Mouse (Mus musculus) CH12.LX (cell line): Measurements from ENCODE around the gene Gch1. TPM values are rescaled to one million over a fixed set of nuclear protein-coding genes. Genes with fewer than 3 reads are reported as not detected.
A peak's percentile ranks its signal among the peaks of the same experiment; 100 is the strongest.

Source experiments
- DNase-seq: peaks from one replicate; pipeline ENCODE4 v3.0.0-alpha.2; 2013; ENCODE audit errors: extremely low read depth
- H3K27ac ChIP-seq: 2 replicates; pipeline ENCODE4 v1.5.1; 2012; ENCODE audit warnings: low read depth, mild to moderate bottlenecking, control low read depth, moderate library complexity; ENCODE audit not compliant: insufficient read depth
- H3K27me3 ChIP-seq: replicated peaks from 2 replicates; pipeline ENCODE3; 2012; ENCODE audit warnings: inconsistent platforms
- H3K36me3 ChIP-seq, 2 experiments: replicated peaks in 1 of 2; 2 replicates each; pipeline versions ENCODE3 to v1.6.1; 2012; ENCODE audit warnings: inconsistent platforms in 1 of 2, low read length in 1 of 2, mild to moderate bottlenecking in 1 of 2, mixed read lengths in 1 of 2, moderate library complexity in 1 of 2; ENCODE audit not compliant: control insufficient read depth in 1 of 2, insufficient read depth in 1 of 2
- H3K4me1 ChIP-seq, 2 experiments: 2 replicates each; pipeline ENCODE4 v1.6.1; 2012; ENCODE audit warnings: inconsistent platforms in 1 of 2, moderate library complexity in 1 of 2; ENCODE audit not compliant: insufficient read depth in 2 of 2, control insufficient read depth in 1 of 2
- H3K4me2 ChIP-seq: 2 replicates; pipeline ENCODE4 v1.6.1; 2012; ENCODE audit warnings: low read depth, mild to moderate bottlenecking, control low read depth; ENCODE audit not compliant: poor library complexity, insufficient read depth, severe bottlenecking
- H3K4me3 ChIP-seq, 3 experiments: fragments of 150-350 bp in 1 of 3; sonication (generic) in 1 of 3; replicated peaks in 1 of 3; 2 replicates each; pipeline versions ENCODE3 to v1.5.1; 2011 to 2012; ENCODE audit warnings: low read depth in 2 of 3, low read length in 2 of 3, mild to moderate bottlenecking in 2 of 3, moderate library complexity in 2 of 3, control low read depth in 1 of 3, improper control_type of control experiment in 1 of 3, inconsistent platforms in 1 of 3, mixed read lengths in 1 of 3; ENCODE audit not compliant: poor library complexity in 1 of 3
- H3K79me2 ChIP-seq: replicated peaks from 2 replicates; pipeline ENCODE4 v1.6.1; 2012; ENCODE audit warnings: mild to moderate bottlenecking, moderate library complexity; ENCODE audit not compliant: control insufficient read depth, poor library complexity, insufficient read depth, severe bottlenecking; ENCODE audit errors: extremely low read depth
- H3K9ac ChIP-seq: 2 replicates; pipeline ENCODE4 v1.6.1; 2012; ENCODE audit warnings: low read depth, mild to moderate bottlenecking, control low read depth, moderate library complexity; ENCODE audit not compliant: insufficient read depth
- H3K9me3 ChIP-seq: replicated peaks from 2 replicates; pipeline ENCODE3; 2012; ENCODE audit warnings: low read length, inconsistent platforms, mixed read lengths
- BHLHE40 ChIP-seq: IDR thresholded peaks from 2 replicates; pipeline ENCODE4 v1.6.1; 2011; ENCODE audit warnings: mild to moderate bottlenecking, low read depth, low read length, improper control_type of control experiment
- JUN ChIP-seq: IDR thresholded peaks from 2 replicates; pipeline ENCODE4 v1.6.1; 2011; ENCODE audit warnings: low read depth, mild to moderate bottlenecking, low read length, improper control_type of control experiment, moderate library complexity; ENCODE audit not compliant: insufficient read depth
- MYC ChIP-seq: IDR thresholded peaks from 2 replicates; pipeline ENCODE4 v1.6.1; 2011; ENCODE audit warnings: low read depth, mild to moderate bottlenecking, improper control_type of control experiment, low read length
- PAX5 ChIP-seq: IDR thresholded peaks from 2 replicates; pipeline ENCODE4 v1.6.1; 2012; ENCODE audit warnings: low read length, inconsistent platforms, mixed read lengths
- SIN3A ChIP-seq: IDR thresholded peaks from 2 replicates; pipeline ENCODE4 v1.6.1; 2012; ENCODE audit warnings: low read length, improper control_type of control experiment, inconsistent platforms
- UBTF ChIP-seq: IDR thresholded peaks from 2 replicates; pipeline ENCODE4 v1.6.1; 2012; ENCODE audit warnings: low read depth, mild to moderate bottlenecking, inconsistent platforms, low read length, improper control_type of control experiment, moderate library complexity
- ZKSCAN1 ChIP-seq: IDR thresholded peaks from 2 replicates; pipeline ENCODE4 v1.6.1; 2012; ENCODE audit warnings: low read depth, inconsistent platforms, low read length, improper control_type of control experiment, borderline replicate concordance
- dilution Hi-C: fragments of 300-500 bp; cut with MboI; formaldehyde crosslinking; loops from 2 replicates; pipeline ENCODE4 v1.14.3; 2020; ENCODE audit warnings: low sequenced_read_pairs; ENCODE audit not compliant: extremely low pct_unique_long_range_greater_than_20kb, extremely low pct_ligation_motif_present
- in situ Hi-C: fragments of 300-500 bp; cut with MboI; formaldehyde crosslinking; loops from 3 replicates; pipeline ENCODE4 v1.14.3; 2019; ENCODE audit warnings: low sequenced_read_pairs, low pct_ligation_motif_present, low pct_unique_long_range_greater_than_20kb, mixed read lengths
- polyA plus RNA-seq: library from polyadenylated mRNA; unstranded; fragments of >175 nt; gene quantifications from 2 replicates; pipeline ENCODE4 v1.2.1, GENCODE M21; 2012; ENCODE audit warnings: low read depth; ENCODE audit not compliant: insufficient read length
- total RNA-seq, 2 experiments: library from RNA; depleted of rRNA; stranded (reverse); fragments of 300-350 nt in 1 of 2; fragments of >200 nt in 1 of 2; gene quantifications; 2 replicates each; pipeline ENCODE4 v1.2.3; 2012 to 2014

Gene Gch1
- total and polyA plus RNA-seq, 3 experiments, result 5.7 to 6.5 (median 5.7) TPM

DNA sequence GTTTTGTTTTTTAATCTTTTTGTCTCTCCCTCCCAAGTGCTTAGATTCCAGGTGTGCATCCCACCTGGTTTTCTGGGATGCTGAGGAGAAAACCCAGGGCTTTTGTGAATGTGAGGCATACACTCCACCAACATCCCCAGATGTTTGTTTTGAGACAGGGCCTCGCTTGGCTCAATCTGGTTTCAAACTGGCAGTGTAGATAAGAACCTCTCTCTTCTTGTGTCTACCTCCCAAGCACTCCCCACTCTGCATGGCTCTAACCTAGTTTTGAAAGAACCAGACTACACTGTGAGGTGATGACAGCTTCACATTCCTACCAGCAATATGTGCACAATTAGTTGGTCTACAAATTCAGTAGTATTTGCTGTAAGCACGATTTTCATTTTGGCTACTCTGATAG is 44.4 kb upstream of the Gch1 start:
- Histone ChIP-seq H3K36me3 (no peaks in the 10 kb centered on the region), H3K27ac (no peak overlapping the region), H3K27me3 (no peaks in the 10 kb centered on the region), H3K79me2 (no peaks in the 10 kb centered on the region), H3K9me3 (peaks cover 10% of the 10 kb centered on the region), H3K9ac (no peak overlapping the region), H3K4me3 (no peak overlapping the region), H3K4me1 (0 out of 4 replicates have a peak, but pooled peaks cover 0 to 2% of the 10 kb centered on the region in 2 experiments), H3K4me2 (no peak overlapping the region)
- dilution Hi-C loops, result no loop called here
- no peak for DNase-seq
- TF ChIP-seq JUN (no peak), PAX5 (no peak), MYC (no peak), ZKSCAN1 (no peak), SIN3A (no peak)
- in situ Hi-C loops, result loop anchor here (25.0 kb wide), 1 partner anchor 346 kb away; the partner anchor contains the start of gene Samd4

DNA sequence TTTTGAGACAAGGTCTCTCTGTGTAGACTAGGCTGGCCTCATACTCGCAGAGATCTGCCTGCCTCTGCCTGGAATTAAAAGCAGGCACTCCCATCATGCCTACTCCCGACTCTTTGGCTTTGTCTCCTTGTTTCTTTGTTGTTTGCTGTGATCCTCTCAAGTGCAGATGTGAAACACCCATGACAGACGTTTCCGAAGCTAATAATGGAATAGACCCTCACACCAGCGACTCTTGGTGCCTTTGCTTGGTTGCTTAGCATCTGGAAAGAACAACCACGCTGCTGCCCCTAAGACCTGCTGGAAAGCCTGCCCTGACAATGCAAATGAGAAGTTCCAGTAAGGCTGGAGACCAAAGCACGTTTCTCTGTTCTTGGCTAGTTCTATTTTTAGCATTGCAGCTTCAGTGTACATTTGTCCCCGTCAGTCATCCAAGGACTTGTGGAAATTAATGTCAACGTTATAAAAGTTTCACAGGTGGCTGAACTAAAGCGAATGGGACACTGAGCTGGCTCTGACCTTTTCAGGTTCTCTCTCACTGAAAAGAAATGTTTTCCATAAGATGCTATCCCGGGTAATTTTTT is 40.7 kb upstream of the Gch1 start:
- H3K4me1 ChIP-seq, result peaks cover 0 to 2% of the 10 kb centered on the region in 2 experiments; a peak in 1 of 4 replicates
- H3K27me3 ChIP-seq, result no peaks in the 10 kb centered on the region
- H3K4me3 ChIP-seq, result no peak overlapping the region
- in situ Hi-C loops, result loop anchor here (25.0 kb wide), 1 partner anchor 343 kb away; the partner anchor contains the start of gene Samd4
- H3K27ac ChIP-seq, result no peak overlapping the region
- H3K36me3 ChIP-seq, result no peaks in the 10 kb centered on the region
- dilution Hi-C loops, result no loop called here
- no peak for DNase-seq
- no peak overlapping the region for H3K4me2 ChIP-seq
- no peaks in the 10 kb centered on the region for H3K79me2 ChIP-seq
- TF ChIP-seq ZKSCAN1 (no peak), BHLHE40 (0 out of 2 replicates have a peak, but pooled peaks have one; percentile 11)
- no peak overlapping the region for H3K9ac ChIP-seq
- H3K9me3 ChIP-seq, result no peaks in the 10 kb centered on the region

DNA sequence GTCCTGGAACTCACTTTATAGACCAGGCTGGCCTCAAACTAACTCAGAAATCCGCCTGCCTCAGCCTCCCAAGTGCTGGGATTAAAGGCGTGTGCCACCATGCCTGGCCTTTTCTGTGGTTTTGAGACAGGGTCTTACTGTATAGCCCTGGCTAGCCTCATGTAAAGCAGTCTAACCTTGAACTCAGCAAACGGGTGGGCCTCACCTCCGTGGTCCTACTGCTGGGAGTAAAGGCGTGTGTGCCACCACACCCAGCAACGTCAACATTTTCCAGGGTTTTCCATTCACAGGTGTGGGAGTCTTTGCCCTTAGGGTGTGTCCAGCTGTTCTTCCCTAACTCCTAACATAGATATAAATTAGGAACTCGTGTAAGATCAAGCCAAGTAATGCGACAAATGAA is 36.7 kb upstream of the Gch1 start:
- TF ChIP-seq UBTF (no peak), PAX5 (no peak), JUN (no peak)
- dilution Hi-C loops, result no loop called here
- no peak for DNase-seq
- Histone ChIP-seq H3K9ac (no peak overlapping the region), H3K27ac (no peak overlapping the region), H3K4me1 (peaks cover 0 to 2% of the 10 kb centered on the region in 2 experiments; a peak in 1 of 4 replicates), H3K4me3 (no peak overlapping the region), H3K36me3 (no peaks in the 10 kb centered on the region), H3K4me2 (no peak overlapping the region), H3K9me3 (no peaks in the 10 kb centered on the region), H3K27me3 (no peaks in the 10 kb centered on the region), H3K79me2 (no peaks in the 10 kb centered on the region)
- in situ Hi-C loops, result loop anchor here (25.0 kb wide), 1 partner anchor 339 kb away; the partner anchor contains the start of gene Samd4
